Mouse (Mus musculus): Measurements from ENCODE around the gene Rptor. TPM values are rescaled to one million over a fixed set of nuclear protein-coding genes. Genes with fewer than 3 reads are reported as not detected.
"Not testable (repeated sequence)": the region's sequence is repeated elsewhere in the genome, so short reads cannot be mapped to it uniquely, and the experiment has no call there.

The Rptor gene
- polyA plus RNA-seq, 3 experiments from 2014 or later, result 10.3 to 15.9 (median 10.5) TPM

DNA sequence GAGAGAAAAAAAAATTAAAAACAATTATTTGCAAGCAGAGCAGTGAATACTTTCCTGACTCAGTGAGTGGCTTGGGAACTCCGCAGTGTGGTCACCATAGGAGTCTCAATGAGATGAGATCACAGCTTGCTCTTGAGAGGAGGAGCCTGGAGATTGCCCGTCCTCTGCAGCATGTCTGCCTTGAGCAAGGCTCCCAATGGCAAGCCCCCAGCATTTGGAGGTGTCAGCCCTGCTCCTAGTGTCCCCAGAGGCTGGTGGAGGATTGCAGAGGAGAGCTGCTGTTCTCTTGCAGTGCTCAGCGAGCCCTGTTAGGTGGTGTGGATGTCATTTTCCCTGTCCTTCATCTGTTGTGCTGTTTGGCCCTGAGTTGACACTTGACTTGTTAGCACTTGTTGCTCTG lies 56.6 kb downstream of the Rptor start:
- ATAC-seq, result no peak

- not testable (repeated sequence) for ATAC-seq
Observed at GRCm38 (mm10) chr11:119661479-119661878, 58.8 kb downstream of the Rptor start.

DNA sequence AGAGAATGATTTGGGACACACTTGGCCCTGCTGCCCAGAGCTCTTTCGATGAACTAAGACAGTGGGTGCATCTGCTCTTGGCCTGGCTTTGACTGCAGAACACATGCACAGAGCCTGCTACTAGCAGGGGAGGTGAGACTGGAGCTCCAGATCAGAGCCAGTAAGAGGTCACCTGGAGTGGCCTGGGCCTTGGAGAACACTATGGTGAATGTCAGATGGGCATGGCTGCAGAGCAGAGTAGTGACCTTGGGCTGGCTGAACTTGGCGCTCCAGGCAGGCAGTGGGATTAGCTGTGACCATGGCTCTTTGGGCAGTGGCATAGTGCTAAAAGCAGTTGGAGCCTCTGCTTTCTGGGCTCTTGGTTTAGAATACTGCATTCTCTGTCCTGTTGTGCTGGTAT lies 61.2 kb downstream of the Rptor start:
- no peak for ATAC-seq

DNA sequence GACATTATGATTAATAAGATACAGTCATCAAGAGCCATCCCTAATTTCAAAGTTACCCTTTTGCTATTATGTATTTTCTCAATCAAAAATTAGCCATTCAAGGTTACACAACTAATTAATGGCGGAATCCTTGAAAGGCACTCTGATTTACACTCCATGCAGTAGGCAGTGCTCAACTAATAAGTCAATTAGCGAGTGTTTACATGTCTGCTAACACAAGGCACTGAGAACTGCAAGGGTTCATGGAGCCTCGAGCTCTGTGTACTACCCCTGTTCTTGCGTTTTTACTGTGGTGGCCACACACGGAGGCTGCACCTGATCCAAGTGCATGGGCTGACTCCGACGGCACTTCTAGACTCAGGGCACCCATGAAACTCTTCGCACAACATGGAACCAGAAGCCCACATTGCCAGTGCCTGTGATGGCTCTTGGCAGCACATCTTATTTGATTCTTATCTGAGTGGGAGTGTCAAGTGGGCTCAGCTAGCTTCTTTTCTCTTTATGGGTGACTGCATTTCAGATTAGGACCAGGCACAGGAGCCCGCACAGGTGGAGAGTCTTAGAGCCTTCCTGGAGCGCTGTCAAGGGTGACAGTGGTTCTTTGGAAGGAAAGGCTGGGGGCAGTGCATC lies 62.1 kb downstream of the Rptor start:
- no peak for ATAC-seq

DNA sequence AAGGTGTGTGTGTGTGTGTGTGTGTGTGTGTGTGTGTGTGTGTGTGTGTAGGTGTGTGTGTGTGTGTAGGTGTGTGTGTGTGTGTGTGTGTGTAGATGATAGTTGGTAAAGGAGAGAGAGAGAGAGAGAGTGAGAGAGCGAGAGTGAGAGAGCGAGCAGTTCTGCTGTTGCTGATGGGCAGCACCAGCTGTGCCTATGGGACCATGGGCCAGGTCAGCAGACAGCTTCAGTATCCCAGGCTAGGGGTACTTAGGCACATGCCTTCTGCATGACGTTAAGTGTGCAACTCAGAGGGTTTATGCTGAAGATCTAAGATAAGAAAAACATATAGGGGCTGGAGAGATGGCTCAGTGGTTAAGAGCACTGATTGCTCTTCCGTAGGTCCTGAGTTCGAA lies 62.6 kb downstream of the Rptor start:
- ATAC-seq, result no peak

DNA sequence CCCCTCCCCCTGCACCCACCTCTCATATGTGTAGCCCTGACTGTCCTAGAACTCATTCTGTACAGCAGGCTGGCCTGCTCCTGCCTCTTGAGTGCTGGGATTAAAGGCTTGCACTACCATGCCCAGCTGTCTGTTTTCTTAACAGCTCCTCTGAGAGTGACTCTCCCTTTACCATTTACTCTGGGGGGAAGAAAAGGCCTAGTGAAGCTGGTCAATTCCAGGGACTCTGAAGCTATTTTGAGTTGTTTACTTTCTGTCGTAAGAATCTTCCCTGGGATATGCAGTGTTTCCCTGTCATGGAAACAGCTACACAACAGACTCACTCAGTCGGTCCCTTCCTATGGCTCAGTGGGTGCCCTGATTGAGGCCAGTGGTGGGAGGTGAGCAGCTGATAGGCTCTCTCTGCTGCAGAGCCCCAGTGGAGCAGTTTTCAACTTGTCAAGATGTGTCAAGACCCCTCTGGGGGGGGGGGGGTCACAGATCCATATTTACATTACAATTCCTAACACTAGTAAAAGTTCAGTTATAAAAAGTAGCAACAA lies 63.9 kb downstream of the Rptor start:
- no peak for ATAC-seq

DNA sequence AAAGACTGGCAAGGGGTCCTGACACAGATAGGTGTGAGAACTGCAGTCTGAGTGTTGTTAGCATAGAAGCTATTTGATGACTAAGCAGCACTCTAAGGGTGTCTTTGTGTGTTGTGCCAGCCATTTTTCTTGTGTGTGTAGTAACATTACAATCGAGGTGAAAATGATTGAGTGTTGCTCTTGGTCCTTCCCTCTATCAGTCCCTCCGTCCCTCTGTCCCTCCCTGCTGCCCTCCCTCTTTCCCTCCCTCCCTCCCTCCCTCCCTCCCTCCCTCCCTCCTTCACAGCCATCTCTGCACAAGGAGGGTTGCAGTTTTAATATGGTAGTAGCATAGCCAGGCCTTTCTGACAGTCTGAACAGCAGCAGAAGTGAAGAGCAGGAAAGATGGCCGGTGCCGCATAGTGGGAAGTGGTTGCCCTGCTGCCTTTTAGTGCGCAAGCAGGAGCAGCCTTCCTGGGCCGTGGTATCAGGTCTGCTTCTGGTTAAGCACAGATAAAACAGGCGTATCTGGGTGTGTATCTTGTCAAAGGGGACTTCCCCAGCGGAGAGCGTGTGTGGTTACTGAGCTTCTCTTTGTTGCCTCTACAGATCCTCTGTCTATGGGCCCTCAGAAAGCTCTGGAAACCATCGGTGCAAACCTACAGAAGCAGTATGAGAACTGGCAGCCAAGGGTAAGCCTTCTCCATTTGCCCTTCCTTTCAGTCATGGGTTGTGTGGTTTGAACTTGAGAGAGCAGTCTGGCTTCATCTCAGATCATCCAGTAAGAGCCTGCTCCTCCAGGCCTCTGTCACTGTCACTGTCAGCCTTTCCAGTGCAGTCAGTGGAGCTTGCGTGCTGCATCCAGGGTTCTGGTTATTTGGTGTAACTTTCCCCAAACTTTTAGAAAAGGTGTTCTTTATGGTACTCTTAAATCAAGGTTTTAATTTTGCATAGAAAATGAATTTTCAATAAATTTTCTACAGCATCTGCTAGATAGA lies 68.3 kb downstream of the Rptor start:
- ATAC-seq, result peak; percentile 100

- ATAC-seq, result no peak
Observed at GRCm38 (mm10) chr11:119672041-119672440, 69.3 kb downstream of the Rptor start.

DNA sequence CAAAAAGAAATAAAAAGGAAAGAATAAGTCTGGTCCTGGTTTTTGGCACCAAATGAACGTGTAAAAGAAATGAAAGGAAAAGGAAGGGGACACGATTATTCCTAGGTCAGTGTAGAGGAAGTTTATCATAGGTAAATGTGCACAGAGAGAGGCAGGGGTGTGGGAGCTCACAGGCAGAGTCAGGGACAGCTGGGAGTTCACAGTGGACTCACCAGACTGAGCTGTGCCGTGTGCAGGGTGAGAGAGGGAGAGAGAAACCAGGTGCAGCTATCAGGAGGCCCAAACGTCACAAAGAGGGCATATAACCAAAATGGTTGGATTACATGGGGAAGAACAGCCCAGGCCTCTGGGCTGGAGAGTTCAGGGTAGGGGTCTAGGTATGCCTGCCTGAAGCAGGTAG lies 70.1 kb downstream of the Rptor start:
- no peak for ATAC-seq

- ATAC-seq, result no peak
Observed at GRCm38 (mm10) chr11:119674835-119675234, 72.1 kb downstream of the Rptor start.

DNA sequence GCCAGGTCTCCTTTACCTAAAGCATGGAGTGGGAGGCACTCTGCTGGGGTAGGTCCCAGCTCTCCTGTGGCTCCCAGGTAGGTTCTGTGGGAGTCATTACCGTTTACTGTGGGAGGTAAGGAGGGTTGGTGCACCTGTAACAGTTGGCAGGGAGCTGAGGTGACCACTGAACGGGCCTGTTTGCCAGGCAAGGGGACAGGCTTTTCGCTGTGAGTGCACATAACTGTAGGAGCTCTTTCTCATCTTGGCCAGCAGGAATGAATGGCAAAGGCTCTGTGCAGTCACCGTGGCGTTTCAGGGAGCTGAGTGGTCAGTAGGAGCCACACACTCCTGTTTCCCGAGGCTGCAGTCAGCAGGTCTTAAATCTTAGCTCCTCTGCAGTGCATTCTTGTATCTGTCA lies 72.8 kb downstream of the Rptor start:
- no peak for ATAC-seq

DNA sequence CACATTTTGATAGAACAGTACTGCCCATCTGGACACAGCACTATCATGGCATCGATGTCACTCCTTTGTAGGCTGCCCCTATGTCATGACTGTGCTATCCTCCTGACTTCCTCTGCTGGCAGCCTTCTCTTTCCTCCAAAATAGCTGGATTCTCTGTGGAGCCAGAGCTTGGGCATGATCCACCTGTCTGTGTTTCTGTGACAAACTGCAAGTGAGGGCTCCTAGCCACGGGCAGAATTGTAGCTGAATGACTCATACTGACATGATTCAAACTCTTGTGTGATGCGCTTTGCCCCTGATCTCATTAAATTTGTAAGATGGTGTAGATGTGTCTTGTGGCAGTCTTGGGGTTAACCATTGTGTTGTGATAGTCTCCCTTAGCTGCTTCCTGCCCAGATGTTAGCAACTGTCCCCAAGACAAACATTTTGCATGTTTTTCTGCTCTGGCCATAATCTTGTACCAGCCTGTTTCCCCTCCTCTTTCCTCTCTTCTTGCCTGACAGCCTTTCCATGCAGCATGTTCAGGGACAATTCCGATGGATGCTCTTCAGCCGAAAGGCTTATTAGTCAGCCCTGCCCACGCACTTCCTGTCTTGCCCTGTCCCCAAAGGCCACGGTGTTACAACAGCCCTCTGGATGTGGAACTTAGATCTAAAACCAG lies 74.2 kb downstream of the Rptor start:
- ATAC-seq, result peak; percentile 64

GRCm38 (mm10) chr11:119678427-119678826 lies 75.7 kb downstream of the Rptor start:
- no peak for ATAC-seq

DNA sequence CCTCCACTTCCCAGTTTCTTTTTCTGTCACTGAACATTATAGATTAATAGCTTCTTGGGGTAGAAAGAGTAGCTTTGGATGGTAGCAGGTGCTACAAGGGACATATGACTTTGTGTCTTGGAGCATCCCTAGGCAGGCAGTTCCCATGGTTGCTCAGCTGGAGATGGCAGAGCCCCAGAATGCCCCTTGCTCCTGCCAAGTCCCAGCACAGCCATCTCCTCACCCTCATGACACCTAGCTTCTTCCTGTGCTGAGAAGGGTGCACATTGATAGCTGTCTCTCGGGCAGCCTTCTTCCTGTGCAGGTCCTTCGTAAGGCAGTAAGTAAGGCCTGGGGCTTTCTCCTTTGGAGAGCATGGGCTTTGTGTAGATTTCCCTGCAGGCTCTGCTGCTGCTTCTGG lies 78.0 kb downstream of the Rptor start:
- ATAC-seq, result peak; percentile 34

- no peak for ATAC-seq
Observed at GRCm38 (mm10) chr11:119682285-119682684, 79.6 kb downstream of the Rptor start.

GRCm38 (mm10) chr11:119683796-119684195 lies 81.1 kb downstream of the Rptor start:
- no peak for ATAC-seq

- no peak for ATAC-seq
Observed at GRCm38 (mm10) chr11:119685477-119685876, 82.8 kb downstream of the Rptor start.

- no peak for ATAC-seq
Observed at GRCm38 (mm10) chr11:119685910-119686659, 83.4 kb downstream of the Rptor start.

DNA sequence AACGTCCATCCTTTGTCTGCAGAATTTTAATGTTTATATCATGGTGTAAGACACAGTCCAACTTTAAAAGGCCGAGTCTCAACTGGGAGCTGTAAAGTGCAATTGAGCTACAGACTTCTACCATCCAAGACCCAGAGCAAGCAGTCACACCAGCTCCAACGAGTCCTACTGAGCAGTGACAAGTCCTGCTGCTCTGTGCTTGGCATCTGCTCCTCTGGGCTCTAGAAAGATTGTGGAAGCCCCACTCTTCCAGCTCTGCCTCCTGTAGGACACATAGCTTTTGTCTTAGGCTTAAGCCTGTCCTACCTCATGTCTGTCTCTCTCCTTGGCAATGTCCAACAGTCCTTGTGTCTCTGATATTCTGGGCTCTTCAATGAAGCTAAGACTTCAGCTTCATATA lies 84.6 kb downstream of the Rptor start:
- ATAC-seq, result no peak

DNA sequence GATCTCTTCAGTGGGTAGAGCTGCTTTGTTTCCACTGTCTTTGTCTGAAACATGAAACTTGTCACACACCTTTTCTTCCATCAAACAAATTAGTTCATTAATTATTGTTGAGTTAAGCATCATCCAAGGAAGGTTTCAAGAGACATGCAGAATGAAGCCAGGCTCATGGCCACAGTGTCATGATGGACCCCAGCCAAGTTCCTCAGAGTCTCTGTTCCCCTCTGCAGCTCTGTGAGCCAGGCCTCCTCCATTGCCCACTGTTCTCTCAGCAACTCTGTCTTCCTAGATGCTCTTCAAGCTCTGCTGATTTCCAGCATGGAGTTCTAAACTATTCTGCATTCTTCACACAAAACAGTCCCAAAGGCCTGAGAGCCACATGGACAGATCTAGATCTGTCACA lies 85.3 kb downstream of the Rptor start:
- no peak for ATAC-seq

DNA sequence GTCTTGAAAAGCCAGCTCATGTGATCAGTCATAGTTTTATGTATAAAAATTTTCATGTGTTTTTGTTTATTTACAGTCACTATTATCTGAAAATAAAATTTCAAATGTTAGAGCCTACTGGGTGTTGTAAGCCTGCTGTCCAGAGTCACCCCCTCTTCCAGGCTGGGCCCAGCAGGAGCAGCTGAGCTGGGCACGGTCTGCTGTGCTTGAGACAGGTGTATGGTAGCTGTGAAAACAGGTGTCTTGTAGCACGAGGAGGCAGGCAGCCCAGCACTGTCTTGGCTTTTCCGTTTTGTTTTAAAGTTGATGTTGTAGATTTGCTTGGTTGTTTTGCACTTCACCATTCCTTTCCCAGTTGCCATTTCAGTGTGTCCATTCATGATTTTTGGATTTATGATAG lies 87.2 kb downstream of the Rptor start:
- ATAC-seq, result no peak

GRCm38 (mm10) chr11:119692196-119692910 lies 89.6 kb downstream of the Rptor start:
- no peak for ATAC-seq

All from inflammation-experienced regulatory T-cells, adult 6 months (primary cell).